Mouse (Mus musculus) heart, adult 8-10 months (tissue): ENCODE results near the gene Astn2. TPM values are rescaled to one million over a fixed set of nuclear protein-coding genes. Genes with fewer than 3 reads are reported as not detected.
A peak's percentile ranks its signal among the peaks of the same experiment; 100 is the strongest.

Experiments
- DNase-seq: peaks from one replicate; pipeline ENCODE4 v3.0.0; 2022; ENCODE audit warnings: low spot score
- total RNA-seq, 4 experiments: library from RNA; stranded (reverse); gene quantifications; 2 replicates each; pipeline ENCODE4 v1.2.4; 2022

The Astn2 gene
- total RNA-seq, 4 experiments from 2014 or later = 0.56 to 1.0 (median 0.88) TPM

GRCm38 (mm10) chr4:66170787-66171186 is 233.6 kb downstream of the Astn2 start:
- no peak for DNase-seq

- no peak for DNase-seq
Observed at GRCm38 (mm10) chr4:66169485-66169884, 234.9 kb downstream of the Astn2 start.

- DNase-seq = no peak
Observed at GRCm38 (mm10) chr4:66158714-66159113, 245.7 kb downstream of the Astn2 start.

- DNase-seq = peak; percentile 15
Observed at GRCm38 (mm10) chr4:66157439-66158113, 246.8 kb downstream of the Astn2 start.

GRCm38 (mm10) chr4:66146546-66146945 is 257.9 kb downstream of the Astn2 start:
- no peak for DNase-seq

- no peak for DNase-seq
Observed at GRCm38 (mm10) chr4:66126181-66126580, 278.2 kb downstream of the Astn2 start.

- no peak for DNase-seq
Observed at GRCm38 (mm10) chr4:66122766-66123358, 281.5 kb downstream of the Astn2 start.

GRCm38 (mm10) chr4:66114243-66114642 is 290.2 kb downstream of the Astn2 start:
- DNase-seq = no peak

- DNase-seq = no peak
Observed at GRCm38 (mm10) chr4:66102037-66102436, 302.4 kb downstream of the Astn2 start.

GRCm38 (mm10) chr4:66097629-66098028 is 306.8 kb downstream of the Astn2 start:
- DNase-seq = peak; percentile 16

GRCm38 (mm10) chr4:66096104-66096503 is 308.3 kb downstream of the Astn2 start:
- DNase-seq = no peak

GRCm38 (mm10) chr4:66057161-66057560 is 347.2 kb downstream of the Astn2 start:
- no peak for DNase-seq

- no peak for DNase-seq
Observed at GRCm38 (mm10) chr4:66055690-66056089, 348.7 kb downstream of the Astn2 start.

GRCm38 (mm10) chr4:66043014-66043672 is 361.3 kb downstream of the Astn2 start:
- DNase-seq = no peak

GRCm38 (mm10) chr4:66033826-66034225 is 370.6 kb downstream of the Astn2 start:
- DNase-seq = no peak

- no peak for DNase-seq
Observed at GRCm38 (mm10) chr4:66031320-66031870, 373.0 kb downstream of the Astn2 start.

GRCm38 (mm10) chr4:66029901-66030300 is 374.5 kb downstream of the Astn2 start:
- DNase-seq = no peak

GRCm38 (mm10) chr4:66027866-66028265 is 376.5 kb downstream of the Astn2 start:
- no peak for DNase-seq

- DNase-seq = peak; percentile 49
Observed at GRCm38 (mm10) chr4:66025393-66026062, 378.9 kb downstream of the Astn2 start.

GRCm38 (mm10) chr4:66002936-66003335 is 401.5 kb downstream of the Astn2 start:
- DNase-seq = no peak

GRCm38 (mm10) chr4:65983643-65984042 is 420.8 kb downstream of the Astn2 start:
- DNase-seq = no peak

- DNase-seq = no peak
Observed at GRCm38 (mm10) chr4:65982882-65983281, 421.5 kb downstream of the Astn2 start.
